Mouse (Mus musculus) frontal cortex, adult (tissue): ENCODE results near the gene Hoxa5.

ENCODE experiments used
- ATAC-seq: cut with Nextera tagmentation; 2 replicates; pipeline ENCODE4 v1.9.2; 2017; ENCODE audit warnings: mild to moderate bottlenecking, moderate library complexity, mixed read lengths; ENCODE audit not compliant: low TSS enrichment

The Hoxa5 gene

DNA sequence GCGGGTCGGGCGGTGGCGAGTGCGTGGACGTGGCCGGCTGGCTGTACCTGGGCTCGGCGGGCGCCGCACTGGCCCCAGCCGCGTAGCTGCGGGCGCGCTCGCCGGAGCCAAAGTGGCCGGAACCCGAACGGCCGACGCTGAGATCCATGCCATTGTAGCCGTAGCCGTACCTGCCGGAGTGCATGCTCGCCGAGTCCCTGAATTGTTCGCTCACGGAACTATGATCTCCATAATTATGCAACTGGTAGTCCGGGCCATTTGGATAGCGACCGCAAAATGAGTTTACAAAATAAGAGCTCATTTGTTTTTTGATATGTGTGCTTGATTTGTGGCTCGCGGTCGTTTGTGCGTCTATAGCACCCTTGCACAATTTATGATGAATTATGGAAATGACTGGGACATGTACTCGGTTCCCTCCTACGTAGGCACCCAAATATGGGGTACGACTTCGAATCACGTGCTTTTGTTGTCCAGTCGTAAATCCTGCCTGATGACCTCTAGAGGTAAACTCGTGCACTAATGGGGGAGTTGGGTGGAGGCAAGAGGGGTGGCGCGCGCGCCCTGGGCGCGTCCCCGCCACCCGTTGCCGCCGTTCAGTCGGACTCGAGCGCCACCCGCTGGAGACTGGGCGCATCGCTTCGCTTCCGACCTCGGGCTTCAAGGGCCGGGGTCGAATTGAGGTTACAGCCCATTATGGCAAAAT, at the start of gene Hoxa5:
TSS of gene Hoxa5 (minus strand) at position 538 of the 703 bp plus-strand sequence.
- ATAC-seq: no peak

DNA sequence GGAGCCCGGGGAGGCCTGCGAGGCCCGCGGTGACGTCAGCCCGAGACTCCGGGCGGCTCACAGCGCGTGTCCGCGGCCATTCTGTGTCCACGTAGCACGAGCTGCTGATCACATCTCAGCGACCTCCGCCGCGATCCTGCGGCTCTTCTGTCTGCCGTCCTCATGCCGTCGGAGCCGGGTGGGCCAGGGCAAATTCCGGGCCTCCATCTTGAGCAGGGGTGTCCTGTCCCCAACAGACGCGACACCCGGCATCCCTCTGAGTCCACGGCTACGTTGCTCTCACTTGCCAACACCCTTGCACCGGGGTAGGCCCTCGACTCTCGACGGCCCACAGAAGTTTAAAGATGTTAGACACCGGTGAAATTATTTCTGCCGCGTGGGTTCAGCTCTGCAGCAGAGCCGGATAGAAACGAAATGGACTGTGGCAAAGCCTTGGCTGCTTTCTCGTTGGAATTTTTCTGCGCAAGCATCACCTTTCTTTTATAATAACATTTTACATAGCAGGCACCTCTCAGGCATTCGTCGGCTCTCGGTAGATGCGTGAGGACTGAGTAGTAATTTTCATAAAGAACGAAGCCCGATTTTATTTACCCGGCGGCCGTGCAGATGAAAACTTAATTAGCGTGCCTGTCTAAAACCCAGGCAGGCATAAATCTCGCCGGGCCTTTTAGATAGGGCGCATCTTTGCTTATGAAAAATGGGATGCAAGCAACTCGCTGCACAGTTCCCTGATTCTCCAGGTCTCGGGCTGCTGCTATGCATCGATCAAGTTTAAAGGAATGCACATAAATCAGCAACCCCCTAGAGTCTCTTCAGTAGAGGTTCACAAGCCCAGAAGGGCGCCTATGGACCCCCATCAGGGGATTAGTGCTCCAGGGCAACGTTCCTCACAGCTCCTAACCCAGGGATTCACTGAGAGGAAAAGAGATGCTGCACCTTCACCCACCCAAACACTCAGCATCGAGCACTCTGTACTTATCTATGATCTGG, 49.4 kb upstream of the Hoxa5 start:
- no peak for ATAC-seq

DNA sequence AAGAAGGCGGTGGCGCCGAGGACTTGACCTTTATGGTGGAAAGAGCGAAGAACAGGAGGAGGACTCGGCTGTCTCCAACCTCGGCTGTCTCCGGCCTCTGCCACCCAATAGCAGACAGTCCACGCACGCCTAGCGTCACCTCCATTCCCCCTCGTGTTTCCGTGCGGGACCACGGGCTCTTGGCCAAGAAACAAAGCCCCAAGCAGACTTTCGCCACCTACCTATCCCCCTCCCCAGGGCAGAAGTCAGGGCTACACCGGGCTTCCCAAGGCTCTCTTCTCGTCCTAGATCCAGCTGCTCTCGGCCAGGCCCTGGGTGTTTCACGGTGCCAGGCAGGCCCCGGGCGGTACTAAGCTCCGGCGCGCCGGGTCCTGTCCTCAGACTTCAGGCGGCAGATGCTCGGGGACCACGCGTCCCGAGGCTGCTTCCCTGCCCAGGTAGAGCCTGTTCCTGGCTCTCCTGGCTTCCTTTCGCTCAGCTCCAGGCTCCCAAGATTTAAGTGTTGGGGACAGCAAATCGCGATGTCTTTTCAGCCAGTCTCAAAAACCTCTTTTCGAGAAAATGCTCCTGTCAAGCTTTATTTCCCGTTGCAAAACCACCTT, 48.5 kb upstream of the Hoxa5 start:
- ATAC-seq: no peak

DNA sequence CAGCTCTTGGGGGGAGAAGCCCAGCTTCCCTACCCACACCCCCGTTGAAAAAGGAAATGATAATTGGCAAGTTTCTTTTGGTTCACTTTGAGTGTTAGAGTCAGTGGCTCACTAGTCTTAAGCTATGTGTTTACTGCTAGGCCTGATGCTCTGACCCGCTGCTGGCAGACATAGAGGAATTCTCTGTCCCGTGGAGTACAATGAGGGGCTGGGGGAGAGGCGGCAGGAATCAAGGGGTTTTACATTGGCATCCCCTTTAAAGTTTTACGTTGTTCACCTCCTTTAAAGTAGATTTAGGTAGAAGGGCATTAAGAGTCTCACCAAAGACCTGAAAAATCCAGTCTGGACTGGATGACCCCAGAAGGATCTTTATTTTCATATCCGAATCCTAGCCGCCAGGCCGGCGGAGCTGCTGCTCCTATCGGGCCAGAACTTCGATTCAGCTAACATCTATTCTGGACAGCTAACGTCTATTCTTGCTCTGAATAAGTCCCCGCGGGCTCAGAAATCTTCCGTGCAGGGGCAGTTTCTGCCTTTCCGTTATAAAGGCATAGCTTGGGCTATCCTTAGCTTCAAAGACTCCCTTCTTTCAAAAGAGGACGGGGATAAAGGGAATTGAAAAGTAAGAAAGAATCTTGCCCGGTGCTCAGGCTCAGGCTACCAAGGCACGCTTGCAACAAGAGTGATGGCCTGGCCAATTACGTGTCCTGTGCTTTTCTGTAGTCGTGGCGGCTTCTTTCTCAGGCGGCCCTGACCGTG, 47.8 kb upstream of the Hoxa5 start:
- ATAC-seq: no peak

DNA sequence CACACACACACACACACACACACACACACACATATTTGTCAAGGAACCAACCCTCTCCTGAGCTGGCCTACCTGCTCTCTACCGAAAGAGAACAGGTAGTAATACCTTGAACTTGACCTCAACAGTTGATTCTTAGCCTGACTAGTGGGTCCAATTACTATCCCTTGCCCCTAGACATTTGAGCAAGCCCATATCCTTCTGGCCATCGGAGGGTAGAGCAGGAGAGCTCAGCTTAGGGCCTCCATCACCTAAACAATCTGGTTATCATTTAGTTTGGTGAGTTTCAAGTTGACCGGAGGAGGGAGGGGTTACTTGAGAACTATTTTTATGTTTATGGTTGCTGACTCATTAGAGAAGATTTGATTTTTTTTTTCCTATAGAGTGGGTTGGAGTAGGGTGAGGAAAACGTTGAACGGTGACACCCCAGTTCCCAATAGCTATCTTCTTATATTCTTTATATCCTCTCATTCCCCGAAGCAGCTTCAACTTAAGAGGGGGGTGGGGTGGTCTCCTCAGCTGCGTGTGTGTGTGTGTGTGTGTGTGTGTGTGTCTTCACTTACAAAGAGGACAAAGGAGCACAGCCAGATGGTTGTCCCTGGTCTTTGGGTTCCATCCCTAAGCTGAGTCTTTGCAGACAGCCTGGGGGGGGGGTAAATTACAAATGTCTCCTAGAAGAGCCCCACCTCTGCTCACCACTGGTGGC, 46.9 kb upstream of the Hoxa5 start:
- ATAC-seq: no peak

DNA sequence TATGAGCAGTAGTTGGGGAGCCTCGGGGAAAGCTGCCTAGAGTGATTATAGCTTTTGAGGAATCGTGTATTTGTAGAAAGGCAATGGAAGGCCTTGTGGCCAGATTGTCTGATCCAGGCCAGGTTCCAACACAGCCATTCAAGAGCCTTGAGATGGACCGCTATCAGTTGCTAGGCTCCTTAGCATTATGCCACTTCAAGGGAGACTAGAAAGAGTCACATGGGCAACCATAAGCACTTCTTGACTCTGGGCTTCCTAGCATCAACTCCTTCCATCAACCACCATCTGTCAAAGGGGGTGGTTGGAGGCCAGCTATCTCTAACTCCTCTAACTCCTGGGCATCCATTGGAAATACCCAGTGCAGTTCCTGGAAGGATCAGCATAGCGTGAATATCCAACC, 45.4 kb upstream of the Hoxa5 start:
- no peak for ATAC-seq

DNA sequence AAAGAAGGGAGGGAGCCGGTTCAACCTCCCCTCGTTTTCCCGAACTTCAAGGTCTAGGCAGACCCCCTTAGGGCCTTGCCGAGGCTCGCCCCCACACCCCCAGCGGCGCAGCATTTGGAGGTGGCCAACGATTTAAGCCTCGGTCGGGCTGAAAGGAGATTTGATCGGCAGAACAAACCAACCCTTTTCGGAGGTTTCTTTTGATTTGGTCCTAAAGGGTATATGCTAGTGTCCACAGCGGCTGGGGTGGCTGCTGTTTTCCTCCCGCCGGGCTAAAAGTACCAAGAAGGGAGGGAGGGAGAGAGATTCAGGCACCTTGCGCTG, 45.0 kb upstream of the Hoxa5 start:
- no peak for ATAC-seq

DNA sequence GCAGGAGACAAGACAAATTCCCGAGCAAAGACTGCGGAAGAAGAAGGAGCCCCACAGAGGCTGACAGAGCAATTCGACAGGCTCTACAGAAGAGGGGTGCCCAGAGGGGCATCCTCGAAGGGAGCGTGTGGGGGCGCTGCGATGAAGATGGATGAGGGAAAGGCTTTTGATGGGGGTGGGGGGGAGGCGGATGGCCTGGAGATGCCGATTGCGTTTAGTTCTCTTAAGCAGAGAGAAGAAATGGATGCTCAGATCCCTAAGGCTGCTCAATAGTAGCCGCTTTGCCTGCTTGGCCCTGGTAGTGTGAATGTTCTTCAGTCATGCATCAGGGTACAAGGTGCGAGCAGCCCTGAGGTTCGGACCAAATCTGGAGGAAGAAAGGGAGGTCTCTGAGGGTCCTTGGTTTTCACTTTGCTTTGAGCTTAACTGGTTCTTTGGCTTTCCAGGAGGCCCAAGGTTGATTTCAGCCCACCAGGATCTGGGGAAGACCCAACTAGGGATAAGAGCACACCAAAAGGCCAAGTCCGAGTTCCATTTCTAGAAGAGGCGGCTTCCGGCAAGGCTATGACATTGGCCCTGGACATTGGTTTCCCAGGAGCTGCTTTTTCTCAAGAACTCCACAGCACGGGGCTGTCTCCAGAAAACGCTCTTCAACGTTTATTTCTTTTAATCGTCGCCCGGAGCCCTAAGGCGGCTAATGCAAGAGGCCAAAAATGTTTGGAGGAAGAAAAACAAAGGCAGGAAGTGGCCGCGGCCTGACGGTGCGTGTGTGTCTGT, 44.4 kb upstream of the Hoxa5 start:
- no peak for ATAC-seq

DNA sequence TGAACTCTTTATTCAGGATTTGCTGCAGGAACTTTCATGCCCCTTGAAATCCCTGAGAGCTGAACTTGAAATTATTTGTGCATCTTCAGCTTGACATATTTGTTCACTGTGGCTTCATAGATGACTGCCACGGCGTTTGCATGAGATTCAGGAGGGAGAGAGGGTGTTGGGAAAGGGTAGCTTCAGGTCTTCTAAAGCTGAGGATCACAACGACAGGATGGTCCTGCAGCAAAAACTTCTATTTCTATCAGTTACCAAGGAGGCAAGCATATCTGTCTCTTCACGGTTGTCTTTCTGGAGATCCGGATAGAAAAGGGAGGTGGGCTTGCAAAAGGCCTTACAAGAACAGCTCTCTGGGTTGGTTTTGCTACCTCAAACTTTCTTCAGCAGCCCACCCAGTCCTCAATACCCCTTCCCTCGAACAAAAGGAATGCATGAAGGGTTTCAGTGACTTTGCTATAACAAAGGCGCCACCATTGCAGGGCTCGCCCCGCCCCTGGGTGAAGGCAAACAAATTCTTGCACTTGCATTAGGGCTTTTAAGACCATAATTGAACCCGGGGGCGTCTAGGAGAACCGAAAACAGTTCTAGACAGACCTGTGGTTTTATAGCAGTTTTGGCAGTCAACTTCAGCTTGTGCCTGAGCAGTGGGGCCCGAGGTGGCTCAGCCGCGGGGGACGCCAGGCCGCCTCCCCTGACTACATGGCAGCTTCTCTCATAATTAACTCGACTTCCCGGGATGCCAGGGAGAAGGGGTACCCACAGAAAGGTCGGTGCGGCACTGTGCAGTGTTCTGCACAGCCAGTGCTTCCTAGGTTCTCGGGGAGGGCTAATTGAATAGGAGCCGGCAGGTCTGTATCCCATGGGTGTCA, 43.6 kb upstream of the Hoxa5 start:
- no peak for ATAC-seq

DNA sequence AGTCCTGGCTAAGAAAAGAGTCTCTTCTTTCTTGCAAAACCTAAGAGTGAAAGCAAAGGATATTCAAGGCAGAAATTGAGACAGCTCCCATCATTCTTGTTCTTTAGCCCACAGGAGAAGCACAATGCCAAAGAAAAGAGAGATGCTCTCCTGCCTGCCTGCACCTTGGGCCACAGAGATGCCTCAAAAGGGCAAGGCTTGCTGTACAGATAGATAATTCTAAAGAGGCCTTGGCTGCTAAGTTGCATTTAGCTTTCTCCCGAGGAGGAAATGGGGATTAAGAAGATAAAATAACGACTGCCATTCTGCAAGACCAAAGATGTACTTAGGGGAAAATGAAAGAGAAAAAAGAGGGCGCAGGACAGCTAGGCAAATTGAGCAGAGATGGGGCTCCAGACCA, 42.5 kb upstream of the Hoxa5 start:
- no peak for ATAC-seq

DNA sequence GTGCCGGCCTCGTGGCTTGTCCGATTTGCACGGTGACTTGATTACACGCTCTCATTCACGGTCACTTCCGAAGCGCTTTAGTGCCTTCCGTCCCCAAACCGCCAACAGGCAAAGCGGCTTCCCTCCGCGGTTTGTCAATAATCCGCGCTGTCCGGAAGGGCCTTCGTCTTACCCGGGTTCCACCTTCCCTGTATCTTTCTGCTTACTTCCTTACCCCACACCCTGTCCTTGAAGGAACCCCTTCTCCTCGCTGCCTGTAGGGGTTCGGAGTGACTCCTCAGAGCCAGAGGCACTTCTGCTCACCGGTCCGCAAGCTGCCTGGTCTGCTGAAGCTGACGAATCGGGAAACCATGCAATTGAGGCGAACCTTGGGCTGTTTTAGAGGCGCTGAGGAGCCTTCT, 42.0 kb upstream of the Hoxa5 start:
- ATAC-seq: no peak

DNA sequence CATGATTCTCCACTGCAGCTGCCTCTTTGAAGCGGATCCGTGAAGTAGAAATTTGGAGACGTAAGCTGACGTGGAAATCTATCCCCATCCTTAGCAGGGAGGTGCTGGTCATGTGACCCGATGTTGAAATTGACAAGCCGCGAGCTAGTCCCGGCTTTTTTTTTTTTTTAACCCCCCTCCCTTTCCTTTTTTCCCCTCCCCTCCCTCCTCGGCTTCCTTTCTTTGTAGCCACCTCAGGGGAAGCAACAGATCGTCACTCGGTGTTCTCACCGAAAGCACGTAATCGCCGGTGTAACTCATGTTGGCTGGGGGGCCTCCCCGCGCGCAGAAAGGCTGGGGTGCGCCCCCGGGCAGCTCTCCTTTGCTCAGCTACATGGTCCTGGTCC, 41.4 kb upstream of the Hoxa5 start, which contains the start of gene Hoxa11:
TSS of gene Hoxa11 (minus strand) at position 54 of the 386 bp plus-strand sequence.
- no peak for ATAC-seq

DNA sequence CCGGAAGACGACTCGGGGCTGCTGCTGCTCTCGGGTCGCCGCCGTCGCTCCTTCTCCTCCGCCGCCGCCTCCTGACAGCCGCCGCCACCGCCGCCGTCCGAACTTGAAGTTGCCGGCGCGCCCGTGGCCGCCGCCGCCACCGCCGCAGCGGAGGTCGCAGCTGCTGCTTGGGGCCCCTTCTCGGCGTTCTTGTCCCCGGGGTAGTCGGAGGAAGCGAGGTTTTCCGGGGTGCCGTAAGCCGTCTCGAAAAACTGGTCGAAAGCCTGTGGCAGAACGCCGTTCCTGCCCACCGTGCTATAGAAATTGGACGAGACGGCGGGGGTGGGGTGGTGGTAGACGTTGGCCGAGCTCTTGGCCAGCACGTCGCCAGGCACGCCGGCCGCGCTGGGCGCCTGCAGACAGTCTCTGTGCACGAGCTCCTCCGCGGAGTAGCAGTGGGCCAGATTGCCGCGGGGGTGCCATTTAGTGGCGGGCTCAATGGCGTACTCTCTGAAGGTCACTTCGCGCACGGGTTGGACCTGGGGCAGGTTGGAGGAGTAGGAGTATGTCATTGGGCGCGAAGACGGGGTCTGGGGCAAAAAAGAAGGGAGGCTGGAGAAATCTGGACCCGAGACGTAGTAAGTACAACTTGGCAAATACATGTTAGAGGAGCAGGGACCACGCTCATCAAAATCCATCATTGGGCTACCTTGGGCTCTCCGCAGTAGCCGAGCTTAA, 40.8 kb upstream of the Hoxa5 start:
- ATAC-seq: no peak

DNA sequence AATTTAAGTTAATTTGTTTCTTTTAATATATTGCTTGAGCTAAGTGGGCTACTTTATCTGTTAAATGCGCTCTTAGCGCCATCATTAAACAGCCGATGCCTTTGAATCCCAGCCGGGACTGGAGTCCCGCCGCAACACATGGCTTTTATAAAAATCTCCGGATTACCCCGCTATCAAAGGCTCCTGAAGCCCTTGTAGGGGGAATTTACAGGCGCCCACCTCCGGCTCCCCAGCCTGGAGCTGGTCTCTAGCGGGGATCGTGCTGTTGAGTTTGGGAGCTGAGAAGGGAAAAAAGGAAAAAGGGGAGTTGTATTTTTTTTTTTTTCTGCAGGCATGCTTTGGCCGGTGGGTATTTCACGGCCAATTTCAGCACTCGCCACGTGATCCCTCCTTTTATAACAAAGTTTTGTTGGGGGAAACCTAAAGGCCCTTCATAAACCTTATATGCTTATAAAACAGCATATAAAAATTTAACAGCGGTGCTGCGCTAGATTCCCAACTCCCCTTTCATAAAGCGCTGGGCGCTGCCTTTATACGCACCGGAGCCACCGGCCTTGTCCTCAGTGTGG, 40.2 kb upstream of the Hoxa5 start:
- ATAC-seq: no peak

DNA sequence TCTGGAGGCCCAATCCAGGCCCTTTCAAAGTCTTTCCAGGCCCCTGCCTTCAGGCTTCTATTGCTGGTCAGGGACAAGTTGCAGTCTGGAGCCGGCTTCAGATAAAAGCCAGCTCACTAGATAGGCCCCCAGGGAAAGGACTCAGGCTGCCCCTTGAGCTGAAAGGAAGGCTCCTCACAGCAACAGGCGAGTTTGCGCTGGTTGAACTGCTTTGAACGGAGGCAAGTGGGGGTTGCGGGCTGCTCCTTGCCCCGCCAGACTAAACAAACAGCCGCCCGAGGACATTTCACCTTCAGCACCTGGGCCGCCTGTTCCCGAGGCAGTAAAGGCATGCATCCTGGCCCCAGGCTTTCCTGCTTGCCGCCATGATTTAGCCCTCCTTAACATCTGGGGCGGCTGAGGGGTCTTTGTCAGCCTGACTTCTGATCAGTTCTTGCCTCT, 39.3 kb upstream of the Hoxa5 start:
- ATAC-seq: no peak

DNA sequence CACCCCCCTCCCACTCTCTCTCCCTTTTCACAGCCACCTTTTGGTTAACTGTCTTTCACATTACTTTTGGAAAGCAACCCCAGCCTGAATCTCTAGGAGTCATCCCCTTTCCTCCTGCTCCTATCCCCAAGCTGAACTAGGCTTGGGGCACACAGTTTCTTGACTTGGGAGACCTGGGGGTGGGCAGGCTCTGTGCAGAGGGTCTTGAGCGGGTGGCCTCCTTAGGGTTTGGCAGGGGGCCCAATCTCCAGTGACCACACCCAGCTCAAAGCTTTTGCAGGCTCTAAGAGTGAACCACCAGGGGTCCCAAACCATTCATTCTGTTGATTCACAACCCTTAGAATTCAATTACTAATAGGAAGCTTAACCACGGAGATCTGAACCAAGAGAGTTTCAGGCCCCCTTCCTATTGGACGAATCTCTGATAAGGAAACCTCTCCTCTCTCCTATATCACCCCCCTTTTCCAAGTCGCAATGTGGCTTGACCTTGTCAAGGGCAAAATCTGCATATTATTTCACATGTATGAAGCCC, 38.5 kb upstream of the Hoxa5 start:
- ATAC-seq: no peak

DNA sequence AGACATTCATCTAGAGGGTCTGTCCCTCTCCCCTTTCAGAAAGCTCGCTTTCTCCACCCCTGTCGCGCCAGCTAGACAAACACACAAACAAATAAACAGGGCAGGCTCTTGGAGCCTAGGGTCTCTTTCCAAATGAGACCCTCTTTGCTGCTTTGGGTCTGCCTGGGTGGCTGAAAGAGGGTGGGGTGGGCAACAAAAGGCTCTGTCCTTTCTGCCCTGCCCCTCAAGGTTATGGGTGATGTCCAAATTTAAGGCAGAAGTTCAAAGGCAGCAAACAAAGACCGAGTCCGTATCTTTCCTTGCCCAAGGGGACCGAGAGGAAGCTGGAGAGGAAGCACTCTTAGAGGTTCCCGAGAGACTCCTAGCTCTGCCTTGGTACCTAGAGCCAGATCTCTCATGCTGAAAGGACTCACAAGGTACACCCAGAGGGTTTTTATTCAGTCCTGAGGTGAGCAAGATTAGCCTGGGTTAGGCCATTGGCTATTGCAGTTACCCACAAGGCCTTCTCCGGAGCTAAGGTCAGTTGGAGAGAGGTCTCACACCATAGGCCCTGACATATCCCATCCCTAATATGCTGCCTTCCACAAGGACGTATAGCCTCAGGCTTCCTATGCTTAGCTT, 36.7 kb upstream of the Hoxa5 start:
- ATAC-seq: no peak
